Mouse (Mus musculus) testis, postnatal 14 days (tissue): ENCODE results near the gene Dip2c.
A peak's percentile ranks its signal among the peaks of the same experiment; 100 is the strongest.

Experiments
- DNase-seq: peaks from one replicate; pipeline ENCODE4 v3.0.0; 2021; ENCODE audit warnings: low spot score

Dip2c gene

DNA sequence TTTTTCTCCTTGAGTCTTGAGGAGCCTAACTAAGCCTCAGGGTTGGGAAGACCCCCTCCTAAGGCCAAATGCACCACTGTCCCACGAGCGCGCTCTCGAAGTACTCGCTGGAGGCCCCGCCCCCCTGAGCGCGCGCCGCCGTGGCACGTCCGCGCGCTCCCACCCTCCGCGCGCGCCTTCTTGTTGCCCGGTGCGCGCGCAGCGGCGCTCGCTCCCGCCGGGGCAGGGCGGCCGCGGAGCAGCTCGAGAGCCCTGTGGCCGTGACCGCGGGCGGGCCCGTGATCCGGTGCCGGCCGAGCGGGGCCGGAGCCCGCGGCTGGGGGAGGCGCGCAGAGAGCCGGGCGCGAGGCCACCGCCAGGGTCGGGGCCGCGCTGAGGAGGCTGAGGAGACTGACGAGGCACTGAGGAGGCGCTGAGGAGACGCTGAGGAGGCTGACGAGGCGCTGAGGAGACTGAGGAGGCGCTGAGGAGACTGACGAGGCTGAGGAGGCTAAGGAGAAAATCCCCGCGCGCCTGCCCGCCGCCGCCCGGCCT is at the start of gene Dip2c:
Gene Dip2c, plus strand, starts transcription at position 207 of the 534 bp plus-strand sequence.
- DNase-seq: peak; percentile 85

DNA sequence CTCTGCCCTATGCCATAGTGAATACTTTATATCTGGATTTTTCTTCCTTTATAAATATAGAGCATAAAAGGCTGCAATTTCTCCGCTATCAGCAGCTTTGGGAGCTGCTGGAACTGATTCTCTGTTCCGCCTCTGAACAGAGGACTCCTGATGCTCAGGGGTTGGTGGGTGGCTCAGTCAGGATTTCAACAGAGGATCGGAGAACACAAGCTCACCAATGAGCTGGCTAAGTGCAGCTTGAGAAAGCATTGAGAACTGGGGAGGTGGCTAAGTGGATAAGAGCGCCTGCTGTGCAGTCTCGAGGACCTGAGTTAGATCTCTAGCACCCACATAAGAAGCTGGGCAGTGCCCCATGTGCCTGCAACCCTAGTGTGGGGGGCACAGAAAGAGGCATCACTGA is 49.2 kb upstream of the Dip2c start:
- DNase-seq: no peak

DNA sequence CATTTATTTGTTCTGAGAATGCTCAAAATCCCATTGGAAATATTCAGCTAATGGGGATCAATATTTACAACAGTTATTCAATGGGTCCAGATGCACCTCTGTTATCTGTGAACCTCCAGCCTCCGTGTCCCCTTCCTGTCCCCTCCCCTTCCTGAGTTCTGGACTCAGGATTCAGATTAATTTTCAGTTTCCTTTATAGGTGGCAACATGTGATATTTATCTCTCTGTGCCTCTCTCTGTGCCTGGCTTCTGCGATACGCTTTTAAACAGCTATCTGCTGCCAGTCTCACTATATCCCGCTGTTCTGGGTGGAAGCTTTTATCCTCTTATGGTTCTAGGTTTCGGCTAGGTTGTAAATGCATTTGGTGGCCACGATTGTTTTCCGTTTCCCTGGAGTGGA is 38.8 kb upstream of the Dip2c start:
- DNase-seq: no peak

DNA sequence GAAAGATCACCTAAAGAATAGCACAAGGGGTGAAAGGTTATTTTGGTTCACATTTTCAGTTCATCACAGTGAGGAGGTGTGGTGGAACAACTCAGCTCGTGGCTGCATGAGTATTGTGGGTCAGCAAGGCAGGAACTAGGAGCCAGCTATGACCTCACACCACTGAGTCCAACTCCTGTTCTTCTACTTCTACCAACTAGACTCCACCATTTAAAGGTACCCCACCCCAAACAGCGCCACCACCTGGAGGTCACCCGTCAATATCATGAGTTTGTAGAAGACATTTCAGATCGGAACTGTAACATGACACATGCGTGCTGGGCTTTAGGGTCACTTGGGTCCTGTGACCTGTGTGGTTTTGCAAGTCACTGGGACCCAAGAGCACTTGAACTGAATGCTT is 37.2 kb upstream of the Dip2c start:
- no peak for DNase-seq

DNA sequence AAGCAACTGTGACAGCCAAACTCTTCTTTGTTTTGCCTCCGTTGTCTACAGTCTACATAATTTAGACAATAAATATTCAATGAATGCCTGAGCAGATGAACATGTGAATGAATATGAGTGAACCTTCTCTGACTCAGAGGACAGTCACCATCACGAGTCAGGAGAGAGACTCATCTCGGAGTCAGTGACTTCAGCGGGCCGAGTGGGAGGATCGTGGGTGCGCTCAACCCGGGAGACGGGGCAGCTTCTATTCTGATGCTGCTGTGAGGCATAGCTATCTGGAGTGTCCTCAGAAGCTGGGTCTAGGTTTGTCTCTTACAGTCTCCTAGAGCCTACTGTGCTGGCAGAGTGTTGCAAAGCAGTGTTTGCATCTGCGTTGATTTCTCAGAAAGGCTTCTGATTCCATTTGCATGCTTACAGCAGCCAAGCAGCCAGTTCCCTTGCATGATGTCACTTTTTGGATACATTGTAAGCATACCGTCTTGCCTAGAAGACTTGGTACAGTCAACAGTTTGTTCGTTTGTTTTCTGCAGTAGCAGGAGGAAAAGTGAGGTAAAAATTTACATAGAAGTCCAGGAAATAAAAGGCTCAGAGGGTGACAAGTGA is 36.6 kb upstream of the Dip2c start:
- DNase-seq: no peak

DNA sequence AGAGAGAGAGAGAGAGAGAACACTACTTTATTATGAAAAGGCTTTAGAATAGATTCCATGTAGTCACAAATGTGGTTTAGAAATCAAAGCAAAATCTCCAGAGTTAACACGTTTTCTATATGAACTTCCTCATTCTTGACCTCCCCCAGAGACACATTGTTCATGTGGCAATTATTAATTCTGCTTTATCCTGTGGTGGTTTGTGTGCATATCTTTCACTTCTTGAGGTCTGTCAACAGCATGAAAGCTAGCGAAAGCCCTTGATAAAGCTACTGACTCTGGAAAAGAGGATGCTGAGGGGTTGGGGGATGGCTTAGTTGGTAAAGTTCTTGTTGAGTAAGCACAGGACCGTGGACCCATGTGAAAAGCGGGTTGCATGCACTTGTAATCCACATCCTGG is 14.6 kb upstream of the Dip2c start:
- DNase-seq: no peak

DNA sequence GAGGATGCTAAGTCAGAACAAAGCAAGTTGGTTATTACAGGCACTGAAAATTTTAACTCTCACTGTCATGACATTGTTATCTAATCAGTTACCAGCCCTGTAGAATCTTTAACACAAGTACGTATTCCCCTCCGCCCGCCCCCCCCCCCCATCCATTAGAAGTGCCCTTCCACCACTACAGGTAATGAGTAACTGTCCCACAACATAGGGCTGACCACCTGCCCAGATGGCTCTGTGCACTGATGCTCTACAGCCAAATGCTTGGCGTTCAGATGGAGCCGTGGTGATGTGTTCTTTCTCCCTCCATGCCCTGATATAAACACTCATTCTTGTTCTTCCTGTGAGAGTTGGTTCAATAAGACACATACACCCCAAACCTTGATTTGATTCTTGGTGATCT is 10.8 kb upstream of the Dip2c start:
- DNase-seq: no peak

DNA sequence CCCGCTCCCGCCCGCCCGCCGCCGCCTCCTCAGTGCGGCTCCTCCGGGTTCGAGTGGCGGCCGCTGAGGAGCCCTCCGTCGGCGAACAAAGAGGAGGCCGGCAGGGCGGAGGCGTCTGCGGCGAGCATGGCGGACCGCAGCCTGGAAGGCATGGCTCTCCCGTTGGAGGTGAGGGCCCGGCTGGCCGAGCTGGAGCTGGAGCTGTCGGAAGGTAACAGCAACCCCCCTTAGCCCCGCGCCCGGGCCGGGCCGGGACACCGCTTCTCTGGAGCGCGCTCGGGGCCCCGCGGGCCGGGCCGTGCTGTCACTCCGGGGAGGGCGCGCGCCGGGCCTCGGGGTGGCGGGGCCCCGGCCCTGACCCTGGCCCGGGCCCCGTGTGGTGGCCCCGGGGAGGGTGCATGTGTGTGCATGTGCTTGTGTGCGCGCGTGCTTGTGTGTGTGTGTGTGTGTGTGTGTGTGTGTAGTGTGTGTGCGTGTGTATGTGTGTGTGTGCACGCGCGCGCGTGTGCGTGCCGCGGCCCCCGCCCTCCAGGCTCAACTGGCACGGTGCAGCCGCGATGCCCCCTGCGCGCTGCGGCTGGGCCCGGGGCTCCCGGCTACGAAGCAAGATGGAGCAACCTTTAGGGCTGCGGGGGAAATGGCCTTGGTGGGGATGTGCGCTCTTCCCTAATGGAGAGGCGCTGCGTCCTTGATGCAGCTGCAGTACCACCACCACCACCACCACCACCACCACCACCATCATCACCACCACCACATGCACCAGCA is 710 bp downstream of the Dip2c start:
- peak; percentile 68 for DNase-seq

DNA sequence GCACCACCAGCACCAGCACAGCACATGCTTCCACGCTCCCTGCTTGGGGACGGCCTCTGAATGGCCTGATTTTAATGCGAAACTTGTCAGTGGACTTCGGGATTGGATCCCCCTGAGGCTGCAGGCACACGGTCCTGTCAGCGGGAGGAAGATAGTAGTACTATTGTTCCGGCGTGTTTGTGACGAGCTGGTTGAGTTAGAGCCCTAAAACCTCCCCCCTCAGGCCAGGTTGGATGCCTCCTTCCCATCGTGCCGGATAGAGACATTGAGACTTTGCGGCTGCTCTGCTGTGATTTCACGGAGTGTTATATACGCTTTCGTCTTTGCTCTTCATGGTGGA is 1.3 kb downstream of the Dip2c start:
- no peak for DNase-seq

DNA sequence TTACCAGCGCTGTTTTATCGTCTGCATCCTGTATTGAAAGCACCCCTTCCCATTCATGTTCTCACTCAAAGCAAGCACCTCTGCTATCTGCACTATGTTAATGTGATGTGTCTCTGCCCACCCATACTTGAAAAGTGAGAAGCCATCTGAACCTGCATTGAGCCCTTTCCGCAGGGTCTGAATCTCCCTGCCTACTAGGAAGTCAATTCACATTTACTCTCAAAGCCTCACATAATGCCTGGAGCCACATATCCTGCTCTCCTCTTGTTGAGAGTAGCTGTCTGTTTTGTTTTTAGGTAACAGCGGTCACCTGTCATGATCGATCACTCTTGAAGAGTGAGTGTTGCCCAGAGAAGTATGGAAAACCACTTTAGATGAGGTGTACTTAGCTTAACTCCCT is 2.3 kb downstream of the Dip2c start:
- no peak for DNase-seq

DNA sequence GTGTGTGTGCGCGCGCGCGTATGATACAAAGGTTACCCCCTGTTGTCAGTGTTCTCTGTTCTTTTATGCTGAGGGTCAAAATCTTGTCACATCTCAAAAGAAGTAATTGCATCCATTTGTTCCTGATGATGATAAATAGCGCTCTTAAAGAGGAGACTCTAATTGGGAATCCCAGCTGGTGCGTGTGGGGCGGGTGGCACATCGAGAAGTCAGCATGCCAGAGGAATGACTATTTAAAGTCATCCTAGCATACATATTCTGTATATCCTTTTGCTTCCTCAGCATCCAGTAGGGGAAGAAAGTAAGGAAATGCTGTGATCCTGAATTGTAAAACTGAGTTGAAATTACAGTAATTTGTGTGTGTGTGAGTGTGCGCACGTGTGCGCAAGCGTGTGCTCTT is 6.7 kb downstream of the Dip2c start:
- no peak for DNase-seq

DNA sequence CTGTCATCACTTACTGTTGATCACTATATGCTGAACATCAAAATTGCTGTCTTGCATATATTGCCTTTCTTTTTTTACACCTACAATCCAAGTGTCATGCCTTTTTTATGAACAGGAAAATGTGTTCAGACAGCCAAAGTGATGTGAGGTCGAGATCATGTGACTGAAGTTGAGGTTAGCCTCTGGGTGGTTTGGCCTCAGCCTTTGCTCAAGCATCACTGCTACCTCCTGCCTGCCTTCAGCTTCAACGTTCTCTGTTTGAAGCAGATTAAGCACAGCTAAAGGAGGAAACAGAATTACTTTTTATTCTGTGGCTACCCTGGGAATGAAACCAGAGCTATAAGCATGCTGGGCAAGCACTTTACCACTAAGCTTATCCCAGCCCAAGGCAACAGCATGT is 13.6 kb downstream of the Dip2c start:
- DNase-seq: no peak

DNA sequence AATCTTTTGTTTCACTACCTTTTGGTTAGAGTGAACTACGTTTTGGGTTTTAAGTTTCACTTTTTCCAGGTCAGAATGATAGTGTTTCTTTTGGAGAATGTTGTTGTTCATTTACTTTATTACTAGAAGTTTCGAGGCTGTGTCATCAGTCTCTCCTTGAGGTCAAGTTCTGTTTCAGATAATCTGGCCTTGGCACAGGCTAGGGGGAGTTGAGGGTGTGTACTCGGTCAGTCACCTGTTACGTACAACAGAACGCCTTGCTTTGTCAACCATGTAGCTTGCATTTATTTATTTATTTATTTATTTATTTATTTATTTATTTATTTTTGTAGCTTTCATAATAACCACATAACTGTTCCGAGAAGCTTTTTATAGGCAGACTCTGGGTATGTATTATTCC is 20.0 kb downstream of the Dip2c start:
- no peak for DNase-seq

DNA sequence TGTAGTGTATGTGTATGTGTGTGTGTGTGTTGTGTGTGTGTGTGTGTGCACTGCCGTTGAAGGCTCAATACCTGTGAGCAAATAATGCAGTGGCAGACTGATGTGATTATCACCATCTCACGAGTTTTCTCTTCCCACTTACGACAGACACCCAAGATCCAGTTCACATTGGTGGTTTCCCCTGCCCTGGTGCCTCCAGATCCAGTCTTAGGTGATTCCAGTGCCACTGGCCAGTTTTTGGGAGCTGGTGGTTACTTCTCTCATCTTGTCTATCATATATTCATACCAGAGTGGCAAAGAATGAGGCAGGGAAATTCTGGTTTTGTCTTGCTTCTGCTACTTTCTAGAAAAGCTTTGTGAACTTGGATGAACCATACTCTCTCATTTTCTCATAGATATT is 20.9 kb downstream of the Dip2c start:
- DNase-seq: no peak

DNA sequence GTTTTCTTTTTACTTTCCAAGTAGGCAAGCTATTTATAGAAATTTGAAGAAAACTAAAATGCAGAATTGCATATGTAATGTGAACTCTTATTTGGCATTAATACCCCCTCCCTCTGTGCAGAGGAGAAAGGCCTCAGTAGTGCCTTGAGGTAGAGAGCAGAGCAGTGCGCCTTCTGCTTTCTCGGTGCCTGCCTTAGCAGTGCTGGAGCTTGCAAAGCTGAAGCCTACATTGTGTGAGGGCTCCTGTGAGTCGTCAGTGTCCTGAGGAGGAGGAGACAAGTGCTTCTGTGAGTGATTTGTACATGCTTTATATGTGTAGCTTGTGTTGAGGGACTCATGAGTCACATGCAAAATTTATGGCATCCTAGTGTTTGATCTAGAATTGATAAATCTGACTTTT is 21.4 kb downstream of the Dip2c start:
- DNase-seq: no peak

DNA sequence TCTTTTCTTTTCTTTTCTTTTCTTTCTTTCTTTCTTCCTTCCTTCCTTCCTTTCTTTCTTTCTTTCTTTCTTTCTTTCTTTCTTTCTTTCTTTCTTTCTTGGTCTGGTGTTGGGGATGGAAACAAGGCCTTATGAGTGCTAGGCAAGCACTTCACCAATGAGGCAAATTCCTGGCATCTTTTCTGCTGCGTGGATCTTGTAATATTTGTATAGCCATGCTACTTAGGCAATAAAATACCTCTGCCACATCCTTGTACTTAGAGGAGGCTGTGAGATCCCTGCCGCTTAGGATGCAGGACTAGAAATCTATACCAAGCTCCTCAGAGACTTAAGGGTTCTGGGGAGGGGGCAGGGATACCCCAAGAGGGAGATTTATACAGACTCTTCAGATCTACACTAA is 23.3 kb downstream of the Dip2c start:
- no peak for DNase-seq

DNA sequence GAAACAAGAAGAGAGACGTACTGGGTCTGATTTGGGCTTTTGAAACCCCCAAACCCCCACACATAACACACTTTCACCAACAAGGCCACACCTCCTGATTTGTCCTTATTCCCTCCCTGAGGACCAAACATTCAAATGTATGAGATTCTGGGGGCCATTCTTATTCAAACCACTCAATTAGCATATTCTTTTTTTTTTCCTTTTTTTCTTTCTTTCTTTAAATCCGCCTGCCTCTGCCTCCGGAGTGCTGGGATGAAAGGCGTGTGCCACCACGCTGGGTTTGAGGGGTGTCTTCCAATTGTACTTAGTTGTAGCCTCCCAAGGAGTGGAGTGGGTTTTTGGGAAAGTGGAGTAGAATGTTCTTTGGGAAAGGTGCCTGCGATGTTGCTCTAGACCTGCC is 32.5 kb downstream of the Dip2c start:
- DNase-seq: no peak

DNA sequence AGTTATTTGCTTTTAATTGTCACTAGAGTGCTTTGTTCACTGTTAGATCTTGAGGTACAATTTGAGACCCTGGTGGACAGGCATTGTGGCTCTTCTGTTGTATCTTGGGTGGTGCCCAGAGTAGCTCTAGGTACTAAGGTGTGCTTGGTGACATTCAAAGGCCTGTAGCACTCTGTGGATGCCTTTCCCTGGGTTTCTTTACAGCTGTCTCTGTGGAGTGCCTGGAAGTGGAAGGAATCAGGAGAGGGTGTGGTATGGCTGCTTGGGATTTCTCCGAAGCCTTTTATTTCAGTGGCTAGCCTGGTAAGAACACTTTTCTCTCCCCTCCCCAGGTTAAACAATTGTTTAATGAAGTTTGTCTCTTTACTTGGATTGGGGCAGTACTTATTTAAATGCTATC is 34.5 kb downstream of the Dip2c start:
- no peak for DNase-seq

DNA sequence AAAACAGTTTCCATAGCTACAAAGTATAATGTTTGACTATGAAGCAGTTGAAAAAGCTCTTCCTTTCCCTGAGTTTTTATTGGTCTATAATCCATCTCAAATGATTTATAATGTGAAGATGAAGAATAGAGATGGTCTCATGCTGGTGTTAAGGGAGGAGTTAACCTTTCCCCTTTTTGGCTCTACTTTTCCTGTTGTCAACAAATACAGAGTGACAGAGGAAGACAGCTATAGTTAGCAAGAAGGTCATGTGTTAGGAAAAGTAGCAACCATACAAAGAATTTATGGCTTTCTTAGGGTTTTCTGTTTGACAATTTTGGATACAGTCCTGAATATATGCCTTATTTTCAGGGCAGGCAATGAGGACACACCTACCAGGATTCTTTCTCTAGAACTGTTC is 36.6 kb downstream of the Dip2c start:
- no peak for DNase-seq

DNA sequence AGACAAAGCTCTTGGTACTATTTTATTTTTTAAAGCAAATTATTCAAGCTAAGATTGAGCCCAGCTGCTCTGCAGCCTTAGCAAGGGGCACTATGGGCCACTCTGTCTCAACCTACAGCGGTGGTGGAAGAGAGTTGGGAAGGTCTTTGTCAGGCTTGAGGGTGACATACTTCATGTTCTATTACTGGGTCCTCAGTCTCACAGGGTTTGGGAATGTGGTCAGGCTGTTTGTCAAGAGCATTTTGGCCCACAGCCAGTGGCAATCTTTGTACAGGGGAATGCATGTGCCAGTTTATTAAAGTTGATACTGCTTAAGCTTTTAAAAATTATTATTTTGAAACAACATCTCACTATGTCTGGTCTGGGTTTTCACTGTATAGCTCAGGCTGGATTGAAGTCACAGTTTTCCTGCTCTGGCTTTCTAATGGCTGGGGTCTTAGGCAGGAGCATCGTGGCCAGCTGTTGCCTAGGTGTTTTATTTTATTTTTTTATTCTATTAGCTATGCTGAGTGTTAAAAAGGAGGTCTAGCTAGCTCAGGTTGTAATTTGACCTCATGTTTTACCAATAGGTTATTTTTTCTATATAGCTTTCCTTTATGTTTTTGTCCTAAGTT is 37.9 kb downstream of the Dip2c start:
- DNase-seq: no peak

DNA sequence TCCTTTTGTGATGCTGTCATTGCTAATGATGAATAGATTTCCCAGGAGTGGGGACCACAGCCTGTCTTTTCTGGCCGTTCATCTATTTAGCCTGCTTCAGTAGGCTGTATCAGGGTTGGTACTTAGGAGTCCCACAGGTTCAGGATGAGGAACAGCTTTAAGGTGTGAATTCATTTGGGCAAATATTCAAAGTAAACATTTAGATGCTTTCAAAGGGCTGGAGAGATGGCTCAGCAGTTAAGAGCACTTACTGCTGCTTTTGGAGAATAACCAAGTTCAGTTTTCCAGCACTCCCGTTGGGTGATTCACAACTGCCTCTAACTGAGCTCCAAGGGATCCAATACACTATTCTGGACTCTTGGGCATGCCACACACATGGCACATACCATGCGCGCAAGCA is 38.4 kb downstream of the Dip2c start:
- DNase-seq: no peak

DNA sequence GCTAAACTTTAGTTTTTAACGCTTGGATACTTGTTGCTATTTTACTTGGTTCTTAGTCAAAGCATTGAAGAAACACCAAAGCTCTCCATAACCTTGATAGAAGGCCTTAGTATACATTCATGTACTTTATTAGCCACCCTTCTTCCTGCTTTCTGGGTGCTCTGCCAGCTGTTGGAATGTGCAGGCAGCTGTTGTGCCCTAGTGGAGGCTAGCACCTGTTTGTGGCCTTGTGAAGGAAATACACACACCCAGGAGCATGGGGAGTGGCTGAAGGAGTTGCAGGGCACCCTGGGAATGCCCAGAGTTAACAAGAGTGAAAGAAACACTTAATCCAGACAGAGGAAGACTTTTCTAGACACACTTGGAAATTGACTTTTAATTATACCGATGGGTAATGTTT is 43.4 kb downstream of the Dip2c start:
- no peak for DNase-seq

DNA sequence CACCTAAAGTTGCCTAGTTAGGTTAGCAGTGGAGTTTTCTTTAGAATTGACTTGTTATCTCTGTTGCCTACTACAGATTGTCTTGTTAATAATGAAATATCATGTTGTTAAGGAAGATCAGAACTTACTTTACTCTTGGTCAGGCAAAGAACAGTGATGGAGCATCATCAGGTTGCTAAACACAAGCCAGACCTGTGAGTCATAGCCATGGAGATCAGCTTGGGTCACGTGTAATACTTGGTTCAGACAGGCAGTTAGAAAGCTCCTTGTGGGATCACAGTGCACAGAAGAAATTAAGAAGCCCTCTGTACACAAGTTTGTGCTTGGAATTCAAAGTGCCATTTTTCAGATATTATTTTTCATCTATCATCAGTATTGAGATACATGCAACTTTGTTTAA is 48.9 kb downstream of the Dip2c start:
- DNase-seq: no peak
